Mouse (Mus musculus) stomach, postnatal 0 days (tissue): ENCODE measurements around the gene Sppl2a. TPM values are rescaled to one million over a fixed set of nuclear protein-coding genes. Genes with fewer than 3 reads are reported as not detected.

ENCODE experiments used
- ATAC-seq: fragments of 200-750 bp; cut with Nextera tagmentation; 2 replicates; pipeline ENCODE4 v1.8.0; 2017; ENCODE audit not compliant: low FRiP score, low TSS enrichment
- DNase-seq: peaks from one replicate; pipeline ENCODE4 v3.0.0-alpha.2; 2016; ENCODE audit warnings: low spot score
- H3K27ac ChIP-seq: fragments of 300-500 bp; sonication (generic); replicated peaks from 2 replicates; pipeline ENCODE4 v1.5.1; 2014; ENCODE audit warnings: mild to moderate bottlenecking, control low read depth
- H3K27me3 ChIP-seq: fragments of 300-500 bp; sonication (generic); 2 replicates; pipeline ENCODE4 v1.6.1; 2014; ENCODE audit warnings: low read length; ENCODE audit not compliant: control insufficient read depth, insufficient read depth
- H3K36me3 ChIP-seq: fragments of 300-500 bp; sonication (generic); 2 replicates; pipeline ENCODE4 v1.6.1; 2014; ENCODE audit warnings: low read length, mixed read lengths; ENCODE audit not compliant: control insufficient read depth, insufficient read depth
- H3K4me1 ChIP-seq: fragments of 300-500 bp; sonication (generic); replicated peaks from 2 replicates; pipeline ENCODE4 v1.6.1; 2014; ENCODE audit warnings: antibody characterized with exemption; ENCODE audit not compliant: control insufficient read depth, insufficient read depth
- H3K4me2 ChIP-seq: fragments of 300-500 bp; sonication (generic); replicated peaks from 2 replicates; pipeline ENCODE4 v1.6.1; 2014; ENCODE audit warnings: low read depth, mild to moderate bottlenecking, control low read depth, moderate library complexity
- H3K4me3 ChIP-seq: fragments of 300-500 bp; sonication (generic); 2 replicates; pipeline ENCODE4 v1.5.1; 2014; ENCODE audit warnings: low read depth, low read length, control low read depth
- H3K9ac ChIP-seq: fragments of 300-500 bp; sonication (generic); 2 replicates; pipeline ENCODE4 v1.6.1; 2014; ENCODE audit warnings: mild to moderate bottlenecking, low read length, control low read depth, mixed read lengths
- H3K9me3 ChIP-seq: fragments of 300-500 bp; sonication (generic); 2 replicates; pipeline ENCODE4 v1.6.1; 2016; ENCODE audit warnings: low read length; ENCODE audit not compliant: control insufficient read depth
- CTCF ChIP-seq: IDR thresholded peaks from 2 replicates; pipeline ENCODE4 v1.5.1; 2016; ENCODE audit warnings: antibody characterized with exemption, low read depth, mild to moderate bottlenecking, moderate library complexity
- EP300 ChIP-seq: optimal IDR thresholded peaks from 2 replicates; pipeline ENCODE3; 2016; ENCODE audit warnings: antibody characterized with exemption
- WGBS: fragments of 180-500 bp; shearing (Covaris S2); extraction: QIAGEN DNeasy Blood & Tissue Kit; methylation state at CpG from one replicate; pipeline ENCODE4 v1.1.7; 2014; 5-methylcytosine and 5-hydroxymethylcytosine counted together
- polyA plus RNA-seq: library from polyadenylated mRNA; unstranded; fragments of >200 nt; fragmentation: Nextera tagmentation; extraction: Ambion mirVana; gene quantifications from 2 replicates; pipeline ENCODE4 v1.2.1, GENCODE M21; 2015

Gene Sppl2a
- polyA plus RNA-seq, 1 experiment from 2014 or later, result 43.4 TPM

- H3K9me3 ChIP-seq, result no peaks in the 10 kb centered on the region
- DNase-seq, result no peak
- no peaks in the 10 kb centered on the region for H3K27me3 ChIP-seq
- no peak overlapping the region for H3K4me2 ChIP-seq
- H3K27ac ChIP-seq, result no peak overlapping the region
- no peak for ATAC-seq
- H3K4me1 ChIP-seq, result no peaks in the 10 kb centered on the region
- no peaks in the 10 kb centered on the region for H3K36me3 ChIP-seq
- WGBS, result 65% methylated on average over 6 of the region's 6 CpGs
- no peak overlapping the region for H3K4me3 ChIP-seq
- TF ChIP-seq EP300, result no peak
- no peak for TF ChIP-seq CTCF
- no peak overlapping the region for H3K9ac ChIP-seq
Measured at GRCm38 (mm10) chr2:126938069-126938468, 5.0 kb upstream of the Sppl2a start.

- Histone ChIP-seq H3K4me2 (no peak overlapping the region), H3K36me3 (no peaks in the 10 kb centered on the region), H3K4me3 (no peak overlapping the region), H3K4me1 (no peaks in the 10 kb centered on the region), H3K27ac (peak overlapping the region; percentile 59), H3K9me3 (no peaks in the 10 kb centered on the region), H3K9ac (no peak overlapping the region), H3K27me3 (no peaks in the 10 kb centered on the region)
- ATAC-seq (no peak), DNase-seq (no peak)
- TF ChIP-seq CTCF, result no peak
- no peak for TF ChIP-seq EP300
Measured at GRCm38 (mm10) chr2:126933921-126934320, 886 bp upstream of the Sppl2a start.

- Histone ChIP-seq H3K4me2 (peak overlapping the region; percentile 58), H3K4me1 (no peaks in the 10 kb centered on the region), H3K4me3 (peak overlapping the region; percentile 61), H3K27ac (peak overlapping the region; percentile 91), H3K9ac (peak overlapping the region; percentile 73), H3K27me3 (no peaks in the 10 kb centered on the region), H3K36me3 (no peaks in the 10 kb centered on the region; the same call in 1 of the 2 replicates), H3K9me3 (no peaks in the 10 kb centered on the region)
- DNase-seq, result no peak
- ATAC-seq, result no peak
- 1% methylated on average over 15 of the region's 15 CpGs for WGBS
- TF ChIP-seq EP300 (no peak), CTCF (no peak)
Measured at GRCm38 (mm10) chr2:126932261-126932896, 656 bp downstream of the Sppl2a start.

- H3K36me3 ChIP-seq, result peaks cover 4% of the 10 kb centered on the region; the same call in 1 of the 2 replicates
- no peak for TF ChIP-seq EP300
- TF ChIP-seq CTCF, result no peak
- H3K27me3 ChIP-seq, result no peaks in the 10 kb centered on the region
- peak overlapping the region; percentile 61; the same call in 1 of the 2 replicates for H3K4me3 ChIP-seq
- no peaks in the 10 kb centered on the region for H3K9me3 ChIP-seq
- no peaks in the 10 kb centered on the region for H3K4me1 ChIP-seq
- H3K9ac ChIP-seq, result no peak overlapping the region; the same call in 1 of the 2 replicates
- no peak for DNase-seq
- H3K27ac ChIP-seq, result no peak overlapping the region
- ATAC-seq, result no peak
- 23% methylated on average over 4 of the region's 4 CpGs for WGBS
- H3K4me2 ChIP-seq, result peak overlapping the region; percentile 58; the same call in 1 of the 2 replicates
Measured at GRCm38 (mm10) chr2:126931784-126932183, 1.3 kb downstream of the Sppl2a start.

DNA sequence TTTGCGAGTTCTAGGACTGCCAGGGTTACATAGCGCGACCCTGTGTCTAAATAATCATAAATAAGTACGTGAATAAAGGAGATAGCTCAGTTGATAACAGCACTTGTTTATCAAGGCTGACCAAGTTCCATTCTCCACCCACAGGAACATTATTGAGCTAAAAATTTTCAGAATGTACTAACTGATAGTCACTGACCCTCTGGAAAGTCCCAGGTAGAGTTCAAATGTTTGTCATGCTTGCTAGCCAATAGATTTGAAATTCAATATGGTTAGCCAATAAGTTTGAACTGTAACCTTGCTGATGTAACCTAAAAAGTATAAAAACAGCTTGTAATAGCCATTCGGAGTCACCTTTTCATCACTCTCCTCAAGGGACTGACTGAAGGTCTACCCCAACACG lies 4.4 kb downstream of the Sppl2a start:
- no peak overlapping the region for H3K27ac ChIP-seq
- DNase-seq, result no peak
- no peak overlapping the region for H3K9ac ChIP-seq
- H3K27me3 ChIP-seq, result no peaks in the 10 kb centered on the region
- no peaks in the 10 kb centered on the region for H3K4me1 ChIP-seq
- H3K9me3 ChIP-seq, result no peaks in the 10 kb centered on the region
- H3K4me2 ChIP-seq, result no peak overlapping the region
- 85% methylated on average over 6 of the region's 6 CpGs for WGBS
- H3K4me3 ChIP-seq, result no peak overlapping the region
- TF ChIP-seq EP300 (no peak), CTCF (no peak)
- H3K36me3 ChIP-seq, result peaks cover 8% of the 10 kb centered on the region; the same call in 1 of the 2 replicates
- ATAC-seq, result no peak

DNA sequence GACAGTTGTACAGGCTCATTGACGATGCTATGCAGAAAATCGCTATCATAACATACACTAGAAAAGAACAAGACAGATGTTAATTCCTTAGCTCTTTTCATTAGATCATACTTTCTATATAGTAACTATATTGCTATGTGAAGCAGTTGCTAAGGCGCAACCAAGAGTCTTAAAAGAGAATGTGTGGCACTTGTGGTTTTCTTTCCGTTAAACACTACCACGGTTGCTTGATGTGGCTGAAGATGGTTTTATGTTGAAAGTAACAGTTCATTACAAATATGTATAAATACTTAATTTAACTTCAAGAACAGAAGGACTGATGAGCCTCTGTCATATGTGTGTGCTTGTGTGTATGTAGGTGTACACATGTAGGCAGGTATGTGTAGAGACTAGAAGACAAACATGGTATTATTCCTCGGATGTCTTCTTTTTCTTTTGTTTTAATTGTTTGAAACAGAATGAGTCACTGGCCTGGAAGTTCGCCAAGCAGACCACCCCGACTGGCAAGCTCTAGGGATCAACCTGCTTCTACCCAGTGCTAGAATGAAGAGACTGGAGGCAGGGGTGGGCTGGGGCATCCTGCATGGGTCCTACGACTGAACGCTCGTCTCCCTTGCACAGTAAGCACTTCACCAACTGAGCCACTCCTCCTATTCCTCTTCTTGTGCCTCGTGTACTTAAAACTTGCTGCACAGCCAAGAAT lies 12.5 kb downstream of the Sppl2a start:
- Histone ChIP-seq H3K4me2 (no peak overlapping the region), H3K9ac (no peak overlapping the region), H3K36me3 (peaks cover 12% of the 10 kb centered on the region), H3K27ac (no peak overlapping the region), H3K27me3 (no peaks in the 10 kb centered on the region), H3K9me3 (no peaks in the 10 kb centered on the region), H3K4me1 (no peaks in the 10 kb centered on the region), H3K4me3 (no peak overlapping the region)
- DNase-seq (no peak), ATAC-seq (no peak)
- WGBS, result 72% methylated on average over 12 of the region's 12 CpGs
- no peak for TF ChIP-seq EP300
- no peak for TF ChIP-seq CTCF
